Mouse (Mus musculus): ENCODE data around the gene Il1rl2. TPM values are rescaled to one million over a fixed set of nuclear protein-coding genes. Genes with fewer than 3 reads are reported as not detected.

Il1rl2 gene
- total and polyA plus RNA-seq, 3 experiments, result 0.04 to 0.08 TPM; not detected in 1

DNA sequence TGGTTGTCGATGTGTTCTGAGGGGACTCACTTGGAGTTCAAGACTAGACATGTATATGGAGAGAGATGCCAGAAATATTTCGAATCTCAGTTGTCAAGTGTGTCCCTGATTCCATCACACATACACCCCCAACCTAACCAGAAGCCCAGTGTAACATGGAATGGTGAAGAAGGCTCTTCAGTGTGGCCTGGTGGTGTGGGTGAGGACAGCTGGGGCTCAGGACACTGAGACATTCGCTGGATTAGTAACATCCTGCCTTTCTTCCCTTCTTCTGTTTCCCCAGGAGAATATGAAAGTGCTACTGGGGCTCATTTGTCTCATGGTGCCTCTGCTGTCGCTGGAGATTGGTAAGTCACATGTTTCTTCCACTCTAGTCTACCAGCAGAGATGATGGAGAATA lies 42.5 kb upstream of the Il1rl2 start:
- Histone ChIP-seq H3K27me3 (ENCODE audit: control insufficient read depth in 1 of 2, insufficient read depth in 2 of 2, low read length in 2 of 2) (no peaks in the 10 kb centered on the region), H3K4me3 (ENCODE audit: control insufficient read depth in 1 of 2, insufficient read depth in 1 of 2, low read depth in 2 of 2, low read length in 2 of 2) (no peak overlapping the region), H3K36me3 (ENCODE audit: control insufficient read depth in 1 of 2, insufficient read depth in 2 of 2, low read length in 2 of 2) (peaks cover 0 to 4% of the 10 kb centered on the region in 2 experiments; a peak in 2 of 4 replicates), H3K4me1 (ENCODE audit: control insufficient read depth in 1 of 2, insufficient read depth in 2 of 2, low read length in 2 of 2) (peaks cover 0 to 9% of the 10 kb centered on the region in 2 experiments; a peak in 2 of 4 replicates), H3K9me3 (replicated peaks; ENCODE audit: insufficient read depth, low read length) (no peaks in the 10 kb centered on the region), H3K79me2 (ENCODE audit: control insufficient read depth, insufficient read depth, low read length, poor library complexity) (no peaks in the 10 kb centered on the region), H3K9ac (ENCODE audit: control insufficient read depth, low read depth, low read length, poor library complexity, severe bottlenecking) (no peak overlapping the region), H3K27ac (ENCODE audit: control insufficient read depth, low read depth, low read length) (no peak overlapping the region)
- no peak for DNase-seq (ENCODE audit: low read depth, low spot score)
- no peak for TF ChIP-seq CHD2 (IDR thresholded peaks at IDR 0.05; ENCODE audit: low read length)
- TF ChIP-seq POLR2AphosphoS5 (IDR thresholded peaks at IDR 0.05; ENCODE audit: borderline replicate concordance, low read depth, low read length), result no peak
- no peak for TF ChIP-seq ZMIZ1 (IDR thresholded peaks at IDR 0.05; ENCODE audit: low read depth, low read length)
- no peak for TF ChIP-seq RAD21 (IDR thresholded peaks at IDR 0.05; ENCODE audit: low read depth, low read length)
- TF ChIP-seq UBTF (IDR thresholded peaks at IDR 0.05; ENCODE audit: borderline replicate concordance, insufficient read depth, low read depth, low read length), result no peak
- TF ChIP-seq MAFK (IDR thresholded peaks at IDR 0.05; ENCODE audit: borderline replicate concordance, low read depth, low read length), result no peak
- TF ChIP-seq ZC3H11A (IDR thresholded peaks at IDR 0.05; ENCODE audit: low read depth, low read length), result no peak
- no peak for TF ChIP-seq ETS1 (IDR thresholded peaks at IDR 0.05; ENCODE audit: low read depth, low read length)
- no peak for TF ChIP-seq USF1 (IDR thresholded peaks at IDR 0.05; ENCODE audit: low read depth, low read length)
- no peak for TF ChIP-seq CTCF (IDR thresholded peaks at IDR 0.05 in 2 of 3, conservative IDR thresholded peaks at IDR 0.05 in 1 of 3; ENCODE audit: control insufficient read depth in 1 of 3, insufficient read depth in 1 of 3, low read depth in 2 of 3, low read length in 3 of 3, poor library complexity in 1 of 3, severe bottlenecking in 1 of 3)
- TF ChIP-seq MAZ (IDR thresholded peaks at IDR 0.05; ENCODE audit: low read depth, low read length), result no peak
- no peak for TF ChIP-seq POLR2AphosphoS2 (IDR thresholded peaks at IDR 0.05; ENCODE audit: low read length)

- Histone ChIP-seq H3K27me3 (ENCODE audit: control insufficient read depth in 1 of 2, insufficient read depth in 2 of 2, low read length in 2 of 2) (no peaks in the 10 kb centered on the region), H3K9me3 (replicated peaks; ENCODE audit: insufficient read depth, low read length) (no peaks in the 10 kb centered on the region), H3K27ac (ENCODE audit: control insufficient read depth, low read depth, low read length) (no peak overlapping the region), H3K4me1 (ENCODE audit: control insufficient read depth in 1 of 2, insufficient read depth in 2 of 2, low read length in 2 of 2) (peaks cover 0 to 9% of the 10 kb centered on the region in 2 experiments; a peak in 2 of 4 replicates), H3K79me2 (ENCODE audit: control insufficient read depth, insufficient read depth, low read length, poor library complexity) (no peaks in the 10 kb centered on the region), H3K9ac (ENCODE audit: control insufficient read depth, low read depth, low read length, poor library complexity, severe bottlenecking) (no peak overlapping the region), H3K4me3 (ENCODE audit: control insufficient read depth in 1 of 2, insufficient read depth in 1 of 2, low read depth in 2 of 2, low read length in 2 of 2) (no peak overlapping the region), H3K36me3 (ENCODE audit: control insufficient read depth in 1 of 2, insufficient read depth in 2 of 2, low read length in 2 of 2) (peaks cover 0 to 6% of the 10 kb centered on the region in 2 experiments; a peak in 2 of 4 replicates)
- no peak for TF ChIP-seq E2F4 (IDR thresholded peaks at IDR 0.05; ENCODE audit: borderline replicate concordance, low read depth, low read length)
- no peak for TF ChIP-seq CHD2 (IDR thresholded peaks at IDR 0.05; ENCODE audit: low read length)
- TF ChIP-seq MYC (IDR thresholded peaks at IDR 0.05; ENCODE audit: low read depth, low read length), result no peak
- TF ChIP-seq ELF1 (IDR thresholded peaks at IDR 0.05; ENCODE audit: low read depth, low read length), result no peak
- no peak for TF ChIP-seq CTCF (IDR thresholded peaks at IDR 0.05 in 2 of 3, conservative IDR thresholded peaks at IDR 0.05 in 1 of 3; ENCODE audit: control insufficient read depth in 1 of 3, insufficient read depth in 1 of 3, low read depth in 2 of 3, low read length in 3 of 3, poor library complexity in 1 of 3, severe bottlenecking in 1 of 3)
- TF ChIP-seq ZNF384 (IDR thresholded peaks at IDR 0.05; ENCODE audit: low read depth, low read length), result no peak
- TF ChIP-seq TAL1 (IDR thresholded peaks at IDR 0.05; ENCODE audit: low read length), result no peak
- no peak for TF ChIP-seq KAT2A (conservative IDR thresholded peaks at IDR 0.05; ENCODE audit: low read depth, low read length)
- TF ChIP-seq SMC3 (IDR thresholded peaks at IDR 0.05; ENCODE audit: low read depth, low read length), result no peak
- no peak for TF ChIP-seq MAX (IDR thresholded peaks at IDR 0.05; ENCODE audit: low read length)
- TF ChIP-seq POLR2AphosphoS5 (IDR thresholded peaks at IDR 0.05; ENCODE audit: borderline replicate concordance, low read depth, low read length), result no peak
- no peak for TF ChIP-seq MYB (IDR thresholded peaks at IDR 0.05; ENCODE audit: low read depth, low read length)
- TF ChIP-seq MXI1 (IDR thresholded peaks at IDR 0.05; ENCODE audit: low read depth, low read length), result no peak
- TF ChIP-seq RCOR1 (IDR thresholded peaks at IDR 0.05; ENCODE audit: low read depth, low read length), result no peak
- TF ChIP-seq ZMIZ1 (IDR thresholded peaks at IDR 0.05; ENCODE audit: low read depth, low read length), result no peak
- DNase-seq (ENCODE audit: low read depth, low spot score), result no peak
Measured at GRCm38 (mm10) chr1:40282394-40282793, 42.0 kb upstream of the Il1rl2 start.

All from MEL (cell line).